Mouse (Mus musculus) MEL (cell line): ENCODE measurements at regions not wholly inside any gene's neighbourhood (a gene's known extent, or its start where the extent isn't known, plus 50 kb on each side); places are given as distances from the start of the nearest gene placed in this dataset.

Experiments used
- DNase-seq: peaks from one replicate; pipeline ENCODE4 v3.0.0; 2011; ENCODE audit warnings: low read depth, low spot score
- H3K27ac ChIP-seq: 2 replicates; pipeline ENCODE4 v1.5.1; 2012; ENCODE audit warnings: low read depth, mild to moderate bottlenecking, control low read depth, low read length, moderate library complexity; ENCODE audit not compliant: control insufficient read depth
- H3K27me3 ChIP-seq, 2 experiments: fragments of 150-350 bp in 1 of 2; sonication (generic) in 1 of 2; 2 replicates each; pipeline ENCODE4 v1.6.1; 2012; ENCODE audit warnings: low read length in 2 of 2, mild to moderate bottlenecking in 2 of 2, improper control_type of control experiment in 1 of 2, moderate library complexity in 1 of 2; ENCODE audit not compliant: insufficient read depth in 2 of 2, control insufficient read depth in 1 of 2
- H3K36me3 ChIP-seq, 2 experiments: 2 replicates each; pipeline ENCODE4 v1.6.1; 2012 to 2014; ENCODE audit warnings: low read length in 2 of 2, improper control_type of control experiment in 1 of 2, inconsistent platforms in 1 of 2, mild to moderate bottlenecking in 1 of 2; ENCODE audit not compliant: insufficient read depth in 2 of 2, control insufficient read depth in 1 of 2
- H3K4me1 ChIP-seq, 2 experiments: fragments of 150-350 bp in 1 of 2; sonication (generic) in 1 of 2; 2 replicates each; pipeline ENCODE4 v1.6.1; 2012; ENCODE audit warnings: low read length in 2 of 2, improper control_type of control experiment in 1 of 2, mild to moderate bottlenecking in 1 of 2; ENCODE audit not compliant: insufficient read depth in 2 of 2, control insufficient read depth in 1 of 2
- H3K4me3 ChIP-seq, 2 experiments: fragments of 150-350 bp in 1 of 2; sonication (generic) in 1 of 2; 2 replicates each; pipeline ENCODE4 v1.5.1; 2012; ENCODE audit warnings: low read depth in 2 of 2, low read length in 2 of 2, mild to moderate bottlenecking in 2 of 2, moderate library complexity in 2 of 2, control low read depth in 1 of 2, improper control_type of control experiment in 1 of 2; ENCODE audit not compliant: control insufficient read depth in 1 of 2, insufficient read depth in 1 of 2
- H3K79me2 ChIP-seq: 2 replicates; pipeline ENCODE4 v1.6.1; 2012; ENCODE audit warnings: mild to moderate bottlenecking, low read length, moderate library complexity; ENCODE audit not compliant: control insufficient read depth, poor library complexity, insufficient read depth
- H3K9ac ChIP-seq: 2 replicates; pipeline ENCODE4 v1.6.1; 2012; ENCODE audit warnings: low read depth, mild to moderate bottlenecking, control low read depth, low read length, moderate library complexity; ENCODE audit not compliant: control insufficient read depth, poor library complexity, severe bottlenecking
- H3K9me3 ChIP-seq: fragments of 150-350 bp; sonication (generic); replicated peaks from 2 replicates; pipeline ENCODE4 v1.6.1; 2012; ENCODE audit warnings: mild to moderate bottlenecking, low read length, improper control_type of control experiment, moderate library complexity; ENCODE audit not compliant: insufficient read depth
- CHD1 ChIP-seq: IDR thresholded peaks from 2 replicates; pipeline ENCODE4 v1.6.1; 2012; ENCODE audit warnings: low read depth, mild to moderate bottlenecking, inconsistent platforms, low read length, improper control_type of control experiment
- EP300 ChIP-seq, 2 experiments: IDR thresholded peaks; 2 replicates each; pipeline ENCODE4 v1.6.1; 2011; ENCODE audit warnings: improper control_type of control experiment in 2 of 2, low read length in 2 of 2, low read depth in 1 of 2, mild to moderate bottlenecking in 1 of 2
- GABPA ChIP-seq: IDR thresholded peaks from 2 replicates; pipeline ENCODE4 v1.6.1; 2012; ENCODE audit warnings: low read depth, mild to moderate bottlenecking, inconsistent platforms, low read length, improper control_type of control experiment, moderate library complexity
- GATA1 ChIP-seq: IDR thresholded peaks from 2 replicates; pipeline ENCODE4 v1.6.1; 2011; ENCODE audit warnings: low read depth, low read length, improper control_type of control experiment
- HCFC1 ChIP-seq: IDR thresholded peaks from 2 replicates; pipeline ENCODE4 v1.6.1; 2012; ENCODE audit warnings: low read depth, mild to moderate bottlenecking, inconsistent platforms, low read length, improper control_type of control experiment, moderate library complexity
- JUND ChIP-seq: IDR thresholded peaks from 2 replicates; pipeline ENCODE4 v1.6.1; 2011; ENCODE audit warnings: low read depth, mild to moderate bottlenecking, improper control_type of control experiment, low read length
- MAX ChIP-seq: IDR thresholded peaks from 2 replicates; pipeline ENCODE4 v1.6.1; 2011; ENCODE audit warnings: low read length, improper control_type of control experiment
- MAZ ChIP-seq: IDR thresholded peaks from 2 replicates; pipeline ENCODE4 v1.6.1; 2012; ENCODE audit warnings: low read depth, mild to moderate bottlenecking, inconsistent platforms, low read length, improper control_type of control experiment
- MYB ChIP-seq: IDR thresholded peaks from 2 replicates; pipeline ENCODE4 v1.6.1; 2011; ENCODE audit warnings: mild to moderate bottlenecking, low read depth, low read length, improper control_type of control experiment
- MYC ChIP-seq: IDR thresholded peaks from 2 replicates; pipeline ENCODE4 v1.6.1; 2011; ENCODE audit warnings: low read depth, mild to moderate bottlenecking, low read length, improper control_type of control experiment, moderate library complexity
- POLR2AphosphoS2 ChIP-seq: IDR thresholded peaks from 2 replicates; pipeline ENCODE4 v1.6.1; 2011; ENCODE audit warnings: low read length, improper control_type of control experiment
- POLR2AphosphoS5 ChIP-seq: IDR thresholded peaks from 2 replicates; pipeline ENCODE4 v1.6.1; 2012; ENCODE audit warnings: low read depth, borderline replicate concordance, mild to moderate bottlenecking, inconsistent platforms, low read length, moderate library complexity, mixed read lengths
- SIN3A ChIP-seq: IDR thresholded peaks from 2 replicates; pipeline ENCODE4 v1.6.1; 2012; ENCODE audit warnings: low read length, improper control_type of control experiment, inconsistent platforms
- TCF12 ChIP-seq: IDR thresholded peaks from 2 replicates; pipeline ENCODE4 v1.6.1; 2014; ENCODE audit warnings: low read depth, mild to moderate bottlenecking, inconsistent platforms, low read length, improper control_type of control experiment, moderate library complexity
- UBTF ChIP-seq: IDR thresholded peaks from 2 replicates; pipeline ENCODE4 v1.6.1; 2012; ENCODE audit warnings: low read depth, mild to moderate bottlenecking, inconsistent platforms, low read length, improper control_type of control experiment, moderate library complexity, borderline replicate concordance; ENCODE audit not compliant: insufficient read depth
- USF2 ChIP-seq, 2 experiments: IDR thresholded peaks; 2 replicates each; pipeline ENCODE4 v1.6.1; 2011 to 2012; ENCODE audit warnings: improper control_type of control experiment in 2 of 2, low read length in 2 of 2, borderline replicate concordance in 1 of 2, inconsistent platforms in 1 of 2, low read depth in 1 of 2, mild to moderate bottlenecking in 1 of 2; ENCODE audit not compliant: insufficient read depth in 1 of 2
- ZC3H11A ChIP-seq: IDR thresholded peaks from 2 replicates; pipeline ENCODE4 v1.6.1; 2012; ENCODE audit warnings: low read depth, mild to moderate bottlenecking, inconsistent platforms, low read length, improper control_type of control experiment
- ZKSCAN1 ChIP-seq: IDR thresholded peaks from 2 replicates; pipeline ENCODE4 v1.6.1; 2012; ENCODE audit warnings: low read depth, mild to moderate bottlenecking, inconsistent platforms, low read length, improper control_type of control experiment, moderate library complexity
- ZNF384 ChIP-seq: IDR thresholded peaks from 2 replicates; pipeline ENCODE4 v1.6.1; 2012; ENCODE audit warnings: low read depth, mild to moderate bottlenecking, inconsistent platforms, low read length, improper control_type of control experiment

DNA sequence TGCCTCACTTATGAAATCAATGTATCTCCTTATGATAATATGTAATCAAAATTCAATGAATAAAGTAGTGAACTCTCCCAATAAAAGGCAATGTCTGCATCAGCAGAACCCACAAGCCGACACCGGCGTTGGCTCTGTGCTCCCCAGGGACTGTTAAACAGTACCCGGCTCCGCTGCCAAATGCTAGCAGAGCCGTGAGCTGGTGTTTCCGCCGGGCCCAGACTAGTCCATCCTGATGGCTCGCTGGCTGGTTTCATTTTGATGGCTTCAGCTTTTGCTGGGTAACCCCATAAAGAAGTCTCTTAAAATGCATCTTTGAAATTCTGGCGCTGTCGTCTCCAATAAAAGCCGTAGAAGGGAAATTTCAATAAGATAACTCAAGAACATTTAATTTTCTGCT, 468.8 kb downstream of the Tbc1d22a start:
- no peaks in the 10 kb centered on the region for H3K27me3 ChIP-seq
- TF ChIP-seq SIN3A: no peak
- no peaks in the 10 kb centered on the region for H3K36me3 ChIP-seq
- DNase-seq: no peak
- no peak overlapping the region for H3K27ac ChIP-seq
- no peak overlapping the region for H3K9ac ChIP-seq
- H3K79me2 ChIP-seq: no peaks in the 10 kb centered on the region
- H3K9me3 ChIP-seq: no peaks in the 10 kb centered on the region
- no peaks in the 10 kb centered on the region for H3K4me1 ChIP-seq
- H3K4me3 ChIP-seq: no peak overlapping the region

GRCm38 (mm10) chr15:86689694-86690093, 475.4 kb downstream of the Tbc1d22a start:
- Histone ChIP-seq H3K9me3 (no peaks in the 10 kb centered on the region), H3K27me3 (no peaks in the 10 kb centered on the region), H3K79me2 (no peaks in the 10 kb centered on the region), H3K4me3 (no peak overlapping the region), H3K9ac (no peak overlapping the region), H3K4me1 (no peaks in the 10 kb centered on the region), H3K27ac (no peak overlapping the region), H3K36me3 (no peaks in the 10 kb centered on the region)
- no peak for DNase-seq
- TF ChIP-seq ZKSCAN1: no peak
- TF ChIP-seq POLR2AphosphoS2: no peak
- no peak for TF ChIP-seq MAX
- no peak for TF ChIP-seq MYC
- TF ChIP-seq USF2 (IDR thresholded peaks at IDR 0.05; ENCODE audit: borderline replicate concordance in 1 of 2, insufficient read depth in 1 of 2, low read depth in 1 of 2, low read length in 2 of 2): no peak
- TF ChIP-seq UBTF: no peak
- TF ChIP-seq MYB: no peak
- TF ChIP-seq MAZ: no peak
- no peak for TF ChIP-seq HCFC1
- no peak for TF ChIP-seq ZC3H11A
- TF ChIP-seq GATA1: no peak
- TF ChIP-seq JUND: no peak
- no peak for TF ChIP-seq TCF12
- no peak for TF ChIP-seq POLR2AphosphoS5
- TF ChIP-seq GABPA: no peak
- no peak for TF ChIP-seq EP300 (IDR thresholded peaks at IDR 0.05; ENCODE audit: low read depth in 1 of 2, low read length in 2 of 2)
- TF ChIP-seq CHD1: no peak
- no peak for TF ChIP-seq ZNF384
